Mouse (Mus musculus): Measurements from ENCODE around the gene Hist1h4f.
"Not testable (repeated sequence)": the region's sequence is repeated elsewhere in the genome, so short reads cannot be mapped to it uniquely, and the experiment has no call there.

The Hist1h4f gene

DNA sequence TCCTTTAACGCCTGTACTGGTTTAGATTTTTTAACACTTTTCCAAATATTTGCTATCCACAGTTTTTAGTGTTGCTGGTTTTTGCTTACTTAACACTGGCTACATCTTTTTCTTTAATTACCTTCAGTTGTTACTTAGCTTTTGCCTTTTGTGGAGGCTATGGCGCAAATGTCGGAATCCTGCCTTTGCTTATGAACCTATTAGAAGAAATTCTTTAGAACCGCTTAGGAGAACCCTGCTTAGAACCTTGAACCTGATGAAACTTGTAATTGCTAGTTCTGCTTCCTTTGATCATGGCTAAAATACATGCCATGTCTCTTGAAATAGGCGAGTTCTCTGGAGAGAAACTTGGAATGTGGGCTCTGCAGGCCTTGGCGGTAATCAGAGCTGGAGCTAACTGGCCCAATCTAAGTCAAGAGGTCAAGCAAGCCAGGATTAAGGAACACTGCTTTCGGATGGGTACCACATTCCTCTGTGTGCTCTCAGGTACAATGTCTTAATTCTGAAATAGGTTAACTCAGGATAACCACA is 25.0 kb upstream of the Hist1h4f start:
- peak; percentile 87 for DNase-seq (ENCODE audit: low read depth, low spot score)

DNA sequence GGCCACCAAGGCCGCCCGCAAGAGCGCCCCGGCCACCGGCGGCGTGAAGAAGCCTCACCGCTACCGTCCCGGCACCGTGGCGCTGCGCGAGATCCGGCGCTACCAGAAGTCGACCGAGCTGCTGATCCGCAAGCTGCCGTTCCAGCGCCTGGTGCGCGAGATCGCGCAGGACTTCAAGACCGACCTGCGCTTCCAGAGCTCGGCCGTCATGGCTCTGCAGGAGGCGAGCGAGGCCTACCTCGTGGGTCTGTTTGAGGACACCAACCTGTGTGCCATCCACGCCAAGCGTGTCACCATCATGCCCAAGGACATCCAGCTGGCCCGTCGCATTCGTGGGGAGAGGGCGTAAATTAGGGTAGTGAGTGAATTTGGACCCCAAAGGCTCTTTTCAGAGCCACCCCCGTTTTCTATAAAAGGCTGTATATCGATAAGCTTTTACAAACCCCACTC is 24.4 kb upstream of the Hist1h4f start:
- DNase-seq (ENCODE audit: low read depth, low spot score) = peak; percentile 64

DNA sequence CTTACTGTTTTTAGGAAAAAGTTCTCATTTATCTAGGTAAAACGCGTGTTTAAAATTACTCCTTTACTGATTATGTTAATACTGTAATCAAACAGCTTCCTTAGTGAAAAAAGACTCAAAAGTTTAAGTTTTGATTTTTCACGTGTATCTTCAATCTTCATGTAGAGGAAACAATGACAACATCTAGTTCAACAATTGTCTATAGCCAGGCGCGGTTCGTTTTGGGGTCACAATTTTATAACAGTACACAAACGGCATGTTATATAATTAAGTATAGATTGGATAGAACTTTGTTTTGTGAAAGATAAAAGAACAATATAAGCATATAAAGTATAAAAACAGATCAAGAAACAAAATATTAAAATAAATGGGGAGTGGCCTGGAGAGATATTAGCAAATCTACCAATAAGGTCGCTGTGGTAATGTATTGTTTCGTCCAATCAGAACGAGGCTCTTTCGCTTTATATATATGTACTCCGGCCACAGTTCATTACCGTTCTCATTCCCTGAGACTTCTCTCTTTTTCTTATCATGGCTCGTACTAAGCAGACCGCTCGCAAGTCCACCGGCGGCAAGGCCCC is 23.9 kb upstream of the Hist1h4f start, which contains the start of gene Hist1h3d:
Hist1h3d (plus strand) TSS at position 493 of the 581 bp plus-strand sequence.
- DNase-seq (ENCODE audit: low read depth, low spot score) = peak; percentile 91

DNA sequence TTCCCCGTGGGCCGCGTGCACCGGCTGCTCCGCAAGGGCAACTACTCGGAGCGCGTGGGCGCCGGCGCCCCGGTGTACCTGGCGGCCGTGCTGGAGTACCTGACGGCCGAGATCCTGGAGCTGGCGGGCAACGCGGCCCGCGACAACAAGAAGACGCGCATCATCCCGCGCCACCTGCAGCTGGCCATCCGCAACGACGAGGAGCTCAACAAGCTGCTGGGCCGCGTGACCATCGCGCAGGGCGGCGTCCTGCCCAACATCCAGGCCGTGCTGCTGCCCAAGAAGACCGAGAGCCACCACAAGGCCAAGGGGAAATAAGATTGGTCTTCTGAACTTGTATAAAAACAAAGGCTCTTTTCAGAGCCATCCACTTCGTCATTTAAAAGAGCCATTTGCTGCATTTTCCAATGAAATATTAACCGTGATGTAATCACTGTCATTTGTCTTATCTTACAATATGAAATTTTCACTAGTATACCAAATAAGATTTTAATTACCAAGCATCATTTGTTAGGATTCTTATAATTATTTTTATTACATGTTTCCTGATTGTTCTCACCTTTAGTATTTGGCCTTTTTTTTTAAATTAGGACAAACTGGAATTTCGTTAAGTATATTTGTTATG is 23.2 kb upstream of the Hist1h4f start:
- DNase-seq (ENCODE audit: low read depth, low spot score) = peak; percentile 59

DNA sequence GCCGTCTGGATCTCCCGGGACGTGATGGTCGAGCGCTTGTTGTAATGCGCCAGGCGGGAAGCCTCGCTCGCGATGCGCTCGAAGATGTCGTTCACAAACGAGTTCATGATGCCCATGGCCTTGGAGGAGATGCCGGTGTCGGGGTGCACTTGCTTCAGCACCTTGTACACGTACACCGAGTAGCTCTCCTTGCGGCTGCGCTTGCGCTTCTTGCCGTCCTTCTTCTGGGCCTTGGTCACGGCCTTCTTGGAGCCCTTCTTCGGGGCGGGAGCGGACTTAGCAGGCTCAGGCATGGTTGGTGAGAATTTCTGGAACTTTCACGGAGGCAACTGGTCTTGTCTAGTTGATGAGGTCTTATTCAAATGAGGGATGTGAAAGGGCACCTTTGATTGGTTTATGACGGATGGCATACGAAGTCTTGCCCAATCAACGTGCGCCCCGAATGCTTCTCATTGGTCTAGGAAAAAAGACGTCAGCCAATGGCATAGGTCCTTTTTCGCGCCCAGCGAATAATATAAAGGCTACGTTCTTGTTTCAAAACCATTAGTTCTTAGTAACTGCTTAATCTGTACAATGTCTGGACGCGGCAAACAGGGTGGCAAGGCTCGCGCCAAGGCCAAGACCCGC is 22.6 kb upstream of the Hist1h4f start, which contains the start of the genes Hist1h2bf and Hist1h2ad:
Hist1h2bf (minus strand) TSS at position 299 of the 627 bp plus-strand sequence.
Hist1h2ad (plus strand) TSS at position 484 of the 627 bp plus-strand sequence.
- peak; percentile 100 for DNase-seq (ENCODE audit: low read depth, low spot score)

DNA sequence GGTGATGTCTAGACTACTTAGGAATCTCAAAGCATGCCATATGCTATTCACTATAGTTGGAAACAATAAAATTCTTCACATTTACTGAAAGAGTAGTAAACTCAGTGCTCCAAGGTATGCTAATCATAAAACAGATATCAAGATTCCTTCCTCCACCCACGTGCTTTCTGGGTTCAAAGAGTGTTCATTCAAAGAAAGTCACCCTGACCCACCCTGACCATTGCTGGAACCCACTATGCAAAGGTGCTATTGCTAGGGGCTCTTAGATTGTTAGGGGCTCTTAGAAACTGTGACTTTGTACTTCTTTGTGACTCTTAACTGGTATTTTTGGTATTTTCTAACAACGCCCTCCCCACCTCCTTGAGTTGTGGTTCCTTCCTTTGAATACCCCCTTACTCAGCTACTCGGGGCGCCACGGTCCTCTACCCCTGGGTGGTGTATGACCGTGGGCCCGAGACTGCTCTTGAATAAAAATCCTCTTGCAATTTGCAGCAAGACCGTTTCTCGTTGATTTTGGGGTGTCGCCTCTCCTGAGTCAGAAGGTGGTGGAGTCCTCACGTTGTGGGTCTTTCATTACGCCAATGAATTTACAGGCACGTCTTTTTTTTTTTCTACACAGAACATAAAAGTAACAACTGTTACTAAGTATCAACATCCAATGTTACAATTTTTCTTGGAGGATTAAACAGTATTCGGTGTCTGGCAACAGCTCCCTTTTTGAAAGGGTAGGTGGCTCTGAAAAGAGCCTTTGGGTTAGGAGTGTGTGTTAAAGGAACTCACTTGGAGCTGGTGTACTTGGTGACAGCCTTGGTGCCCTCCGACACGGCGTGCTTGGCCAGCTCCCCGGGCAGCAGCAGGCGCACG is 21.8 kb upstream of the Hist1h4f start:
- DNase-seq (ENCODE audit: low read depth, low spot score) = not testable (repeated sequence)

DNA sequence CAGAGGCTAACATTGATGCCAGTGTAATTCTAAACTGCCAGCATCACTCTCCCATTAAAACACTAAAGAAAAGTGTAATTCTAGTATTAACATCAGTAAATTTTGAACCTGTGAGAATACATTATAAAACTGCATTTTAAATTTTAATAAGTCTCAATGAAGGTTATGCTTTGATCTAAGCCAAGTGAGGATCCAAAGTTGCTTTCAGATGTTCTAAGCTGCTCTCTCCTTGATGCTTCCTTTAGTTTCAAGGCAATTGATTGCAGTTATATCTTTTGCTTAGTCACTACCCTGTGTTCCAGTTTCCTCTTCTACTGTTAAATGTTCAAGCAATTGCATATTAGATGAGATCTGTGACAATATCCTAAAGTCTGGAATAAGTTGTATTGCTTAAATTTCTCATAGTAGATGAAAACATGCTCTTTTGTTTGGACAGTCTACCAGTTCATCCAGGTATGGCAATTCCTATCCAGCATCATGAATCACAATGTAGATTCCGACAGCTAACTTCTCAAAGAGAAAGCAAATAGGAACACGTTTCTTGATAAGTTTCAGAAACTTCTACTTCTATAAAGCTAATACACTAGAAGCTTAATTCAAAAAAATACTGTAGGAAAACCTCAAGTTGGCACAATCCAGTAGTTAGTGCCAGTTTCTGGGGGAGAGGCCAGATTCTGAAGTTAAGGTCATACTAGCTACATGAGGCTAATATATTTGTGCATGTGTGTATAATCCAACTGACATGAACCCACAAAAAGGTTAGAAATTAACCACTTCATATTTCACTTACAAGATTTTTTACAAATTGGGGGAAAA is 21.0 kb upstream of the Hist1h4f start:
- peak; percentile 51 for DNase-seq (ENCODE audit: low read depth, low spot score)

DNA sequence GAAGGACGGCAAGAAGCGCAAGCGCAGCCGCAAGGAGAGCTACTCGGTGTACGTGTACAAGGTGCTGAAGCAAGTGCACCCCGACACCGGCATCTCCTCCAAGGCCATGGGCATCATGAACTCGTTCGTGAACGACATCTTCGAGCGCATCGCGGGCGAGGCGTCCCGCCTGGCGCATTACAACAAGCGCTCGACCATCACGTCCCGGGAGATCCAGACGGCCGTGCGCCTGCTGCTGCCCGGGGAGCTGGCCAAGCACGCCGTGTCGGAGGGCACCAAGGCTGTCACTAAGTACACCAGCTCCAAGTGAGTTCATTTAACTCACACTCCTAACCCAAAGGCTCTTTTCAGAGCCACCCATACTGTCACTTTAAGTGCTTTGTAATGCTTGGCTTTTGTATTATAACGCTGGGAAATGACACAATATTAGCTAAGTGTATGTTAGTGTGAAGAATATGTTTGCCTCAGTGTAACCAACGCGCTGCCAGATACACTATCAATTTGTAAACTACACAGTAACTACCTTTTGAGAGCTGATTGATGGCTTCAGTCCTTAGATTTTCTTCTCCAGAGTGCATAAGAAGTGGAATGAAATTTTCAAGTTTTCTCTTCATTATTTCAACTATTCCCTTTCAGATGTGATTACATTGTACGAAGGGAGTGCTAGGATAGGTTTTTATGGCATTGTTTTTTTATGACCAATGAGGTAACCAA is 20.2 kb upstream of the Hist1h4f start:
- DNase-seq (ENCODE audit: low read depth, low spot score) = peak; percentile 67

DNA sequence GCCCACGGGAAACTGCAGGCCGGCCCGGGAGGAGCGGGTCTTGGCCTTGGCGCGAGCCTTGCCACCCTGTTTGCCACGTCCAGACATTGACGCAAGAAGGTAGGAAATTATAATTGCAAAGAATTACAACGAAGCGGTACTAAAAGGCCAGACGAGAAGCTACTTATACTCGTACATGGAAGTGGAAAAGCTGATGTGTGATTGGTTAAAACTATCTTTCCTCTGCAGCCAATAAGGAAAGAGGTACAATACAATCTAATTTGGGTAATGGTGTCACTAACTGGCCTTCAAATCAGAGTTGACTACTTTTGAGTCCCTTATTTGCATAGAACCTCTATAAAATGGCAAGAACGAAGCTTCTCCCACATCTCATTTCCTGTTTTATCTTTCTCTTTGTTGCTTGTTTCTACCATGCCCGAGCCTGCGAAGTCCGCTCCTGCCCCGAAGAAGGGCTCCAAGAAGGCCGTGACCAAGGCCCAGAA is 19.6 kb upstream of the Hist1h4f start, which contains the start of the genes Hist1h2ae and Hist1h2bg:
Hist1h2ae (minus strand) TSS at position 199 of the 482 bp plus-strand sequence.
Hist1h2bg (plus strand) TSS at position 375 of the 482 bp plus-strand sequence.
- DNase-seq (ENCODE audit: low read depth, low spot score) = peak; percentile 98

DNA sequence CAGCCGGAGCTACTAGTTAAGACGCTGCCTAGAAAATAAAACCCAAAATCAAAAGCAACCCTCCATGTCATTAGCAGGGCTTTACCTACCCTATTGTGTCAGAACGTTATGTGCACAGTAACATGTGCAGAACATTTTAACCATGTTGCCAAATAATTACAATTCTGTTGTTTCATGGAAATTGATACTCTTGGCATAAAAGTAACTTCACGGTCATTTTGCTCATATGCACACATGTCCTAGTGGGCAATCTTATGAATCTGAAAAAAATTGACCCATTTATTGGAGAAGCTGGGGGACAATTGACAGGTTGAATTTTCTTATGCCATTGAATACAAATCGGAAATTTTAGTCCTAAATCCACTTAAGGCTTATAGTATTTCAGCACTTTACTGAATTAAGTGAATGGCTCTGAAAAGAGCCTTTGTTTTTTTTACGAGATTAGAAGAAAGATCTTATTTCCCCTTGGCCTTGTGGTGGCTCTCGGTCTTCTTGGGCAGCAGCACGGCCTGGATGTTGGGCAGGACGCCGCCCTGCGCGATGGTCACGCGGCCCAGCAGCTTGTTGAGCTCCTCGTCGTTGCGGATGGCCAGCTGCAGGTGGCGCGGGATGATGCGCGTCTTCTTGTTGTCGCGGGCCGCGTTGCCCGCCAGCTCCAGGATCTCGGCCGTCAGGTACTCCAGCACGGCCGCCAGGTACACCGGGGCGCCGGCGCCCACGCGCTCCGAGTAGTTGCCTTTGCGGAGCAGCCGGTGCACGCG is 19.0 kb upstream of the Hist1h4f start:
- DNase-seq (ENCODE audit: low read depth, low spot score) = peak; percentile 56

DNA sequence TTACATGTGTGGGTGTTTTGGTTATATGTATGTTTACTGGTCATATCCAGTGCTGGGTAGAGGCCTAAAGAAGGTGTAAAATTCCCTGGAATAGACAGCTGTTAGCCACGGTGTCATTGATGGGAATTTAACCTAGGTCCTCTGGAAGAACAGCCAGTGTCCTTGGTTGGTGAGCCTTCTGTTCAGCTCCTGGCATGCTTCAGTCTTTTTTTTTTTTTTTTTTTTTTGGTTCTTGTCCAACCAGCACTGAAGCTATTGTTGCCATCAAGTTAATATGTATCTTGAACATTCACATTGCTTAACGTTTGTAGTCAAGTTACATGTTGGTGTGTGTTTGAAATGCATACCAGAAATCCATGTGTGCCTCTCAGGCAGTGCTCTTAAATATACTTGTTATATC is 13.0 kb upstream of the Hist1h4f start:
- no peak for DNase-seq (ENCODE audit: low read depth, low spot score)

DNA sequence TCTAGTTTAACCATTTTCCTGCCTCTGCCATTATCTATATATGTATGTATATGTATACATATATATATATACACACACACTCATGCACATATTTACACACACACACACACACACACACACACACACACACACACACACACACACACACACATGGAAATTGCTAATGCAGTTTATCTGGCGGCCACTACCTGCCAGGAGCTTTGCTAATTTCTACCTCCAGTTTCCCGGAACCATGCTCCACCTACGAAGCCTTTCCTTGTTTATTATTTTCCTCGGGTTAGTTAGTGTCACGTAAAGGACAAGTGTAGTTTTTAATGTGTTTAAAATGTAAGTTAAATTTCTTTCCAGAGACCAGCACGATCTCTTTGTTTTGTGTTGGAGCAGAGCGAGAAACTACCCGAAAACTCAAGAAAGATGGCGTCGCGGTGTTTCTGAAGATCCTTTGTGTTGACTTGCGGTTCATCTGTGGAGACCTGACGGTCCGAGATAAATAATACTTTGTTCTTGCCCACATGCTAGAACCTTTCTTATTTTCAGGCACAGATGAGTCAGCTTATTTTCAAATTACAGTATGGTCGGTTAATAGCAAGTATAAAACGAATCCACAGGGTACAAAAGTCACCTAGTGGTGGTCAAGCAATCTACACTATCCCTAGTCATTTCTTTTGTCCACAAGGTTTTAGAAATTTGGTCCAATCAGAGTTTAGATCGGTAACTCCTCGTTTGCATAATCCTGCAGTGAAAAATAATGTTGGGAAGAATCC is 11.4 kb upstream of the Hist1h4f start:
- DNase-seq (ENCODE audit: low read depth, low spot score) = peak; percentile 90

DNA sequence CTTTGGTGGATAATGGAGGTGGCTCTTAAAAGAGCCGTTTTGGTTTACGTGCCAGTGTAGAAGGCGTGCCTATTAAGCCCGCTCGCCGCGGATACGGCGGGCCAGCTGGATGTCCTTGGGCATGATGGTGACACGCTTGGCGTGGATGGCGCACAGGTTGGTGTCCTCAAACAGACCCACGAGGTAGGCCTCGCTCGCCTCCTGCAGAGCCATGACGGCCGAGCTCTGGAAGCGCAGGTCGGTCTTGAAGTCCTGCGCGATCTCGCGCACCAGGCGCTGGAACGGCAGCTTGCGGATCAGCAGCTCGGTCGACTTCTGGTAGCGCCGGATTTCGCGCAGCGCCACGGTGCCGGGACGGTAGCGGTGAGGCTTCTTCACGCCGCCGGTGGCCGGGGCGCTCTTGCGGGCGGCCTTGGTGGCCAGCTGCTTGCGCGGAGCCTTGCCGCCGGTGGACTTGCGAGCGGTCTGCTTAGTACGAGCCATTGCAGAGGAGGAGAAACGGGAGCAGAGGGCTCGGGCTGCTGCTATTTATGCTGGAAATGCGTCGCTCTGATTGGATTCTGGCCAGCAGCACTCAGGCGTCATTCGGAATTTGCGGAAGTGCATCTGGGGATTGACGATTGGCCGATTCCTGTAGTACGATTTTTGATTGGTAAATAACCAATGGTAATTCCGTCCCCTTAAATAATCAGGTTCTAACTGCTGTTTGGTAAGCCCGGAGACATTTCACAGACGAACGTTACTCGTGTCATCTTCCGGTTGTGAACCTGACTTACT is 10.6 kb upstream of the Hist1h4f start, which contains the start of gene Hist1h3e:
Hist1h3e (minus strand) TSS at position 487 of the 777 bp plus-strand sequence.
- DNase-seq (ENCODE audit: low read depth, low spot score) = peak; percentile 99

DNA sequence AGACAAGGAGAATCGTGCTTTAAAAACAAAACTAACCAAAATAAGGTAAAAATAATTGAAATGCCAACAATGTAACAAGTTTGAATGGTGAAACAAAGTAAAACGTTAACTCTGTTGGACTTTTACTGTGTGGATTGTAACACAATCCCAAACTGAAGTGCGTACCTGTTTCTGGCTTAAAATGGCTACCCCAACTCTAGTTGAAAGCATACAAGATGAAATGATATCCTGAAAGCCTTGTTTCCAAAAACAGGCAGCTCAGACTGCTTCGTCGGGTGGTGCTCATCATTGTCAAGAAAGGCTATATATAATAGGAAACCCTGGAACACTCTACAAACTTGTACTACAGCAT is 10.1 kb upstream of the Hist1h4f start:
- DNase-seq (ENCODE audit: low read depth, low spot score) = not testable (repeated sequence)

DNA sequence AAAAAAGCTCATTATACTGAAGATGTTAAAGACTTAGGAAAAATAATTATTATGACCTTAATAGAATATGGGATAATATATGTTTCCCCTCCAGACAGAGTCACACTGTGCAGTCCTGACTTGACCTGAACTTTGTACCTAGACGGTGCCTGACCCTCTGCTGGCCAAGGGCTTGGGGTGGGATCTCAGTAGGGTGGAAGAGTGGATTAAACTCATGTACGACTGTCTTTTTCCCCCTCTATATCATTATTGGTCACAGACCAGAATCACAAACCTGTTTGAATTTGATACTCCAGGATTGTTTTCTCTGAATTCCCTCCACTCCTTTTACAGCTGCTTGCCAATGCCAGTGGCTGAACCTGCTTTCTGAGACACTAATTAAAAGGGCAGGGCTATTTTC is 9.3 kb upstream of the Hist1h4f start:
- not testable (repeated sequence) for DNase-seq (ENCODE audit: low read depth, low spot score)

DNA sequence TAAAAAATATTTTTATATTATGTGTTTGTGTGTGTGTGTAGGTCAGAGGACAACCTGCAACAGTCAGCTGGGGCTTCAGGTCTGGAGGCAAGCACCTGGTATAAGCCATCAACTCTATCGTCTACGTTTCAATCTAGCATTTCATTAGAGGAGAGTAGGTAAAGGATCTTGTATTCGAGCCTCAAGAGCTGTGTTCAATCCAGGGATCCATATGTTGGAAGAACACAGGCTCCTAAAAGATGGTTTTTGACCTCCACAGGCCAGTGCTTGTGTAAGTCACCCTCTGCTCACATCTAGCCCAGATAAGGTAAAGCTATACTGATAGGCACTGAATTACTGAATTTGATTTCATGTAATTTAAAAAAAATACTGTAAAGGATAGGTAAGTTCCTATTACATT is 5.5 kb upstream of the Hist1h4f start:
- no peak for DNase-seq (ENCODE audit: low read depth, low spot score)

DNA sequence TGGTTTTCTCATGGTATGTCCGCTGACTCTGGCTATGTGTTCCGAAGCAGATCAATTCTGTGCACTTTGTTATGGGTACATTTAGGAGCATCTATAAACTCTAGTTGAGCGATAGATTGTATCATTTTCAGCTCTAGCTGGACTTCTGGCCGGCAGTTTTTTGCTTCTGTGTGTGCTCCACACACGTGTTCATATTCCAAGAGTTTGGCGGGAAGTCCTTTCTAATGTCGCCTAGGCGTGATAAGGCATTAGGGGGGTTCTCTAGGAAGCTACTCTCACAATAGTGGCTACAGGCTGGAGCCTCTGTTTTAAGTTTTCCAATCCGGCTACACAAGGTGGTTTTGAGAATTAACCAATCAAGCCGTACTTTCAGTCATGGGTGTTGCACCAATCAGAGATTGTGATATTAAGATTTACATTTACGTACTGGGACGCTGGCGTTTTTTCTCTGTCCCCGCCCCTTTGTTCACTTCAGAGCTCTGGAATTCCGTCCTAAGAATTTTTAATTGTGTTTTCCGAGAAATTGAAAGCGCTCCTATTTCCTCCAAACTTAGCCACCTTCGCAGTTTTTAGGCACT is 4.5 kb upstream of the Hist1h4f start:
- peak; percentile 95 for DNase-seq (ENCODE audit: low read depth, low spot score)
